Mouse (Mus musculus) ES-E14 (cell line): ENCODE measurements around the gene Bcat1.

Experiments used
- HCFC1 ChIP-seq: IDR thresholded peaks from 2 replicates; pipeline ENCODE4 v1.6.1; 2012; ENCODE audit warnings: low read length, inconsistent platforms, borderline replicate concordance; ENCODE audit not compliant: insufficient read depth
- MAFK ChIP-seq: IDR thresholded peaks from 2 replicates; pipeline ENCODE4 v1.6.1; 2014; ENCODE audit warnings: mild to moderate bottlenecking, low read depth, low read length, inconsistent platforms; ENCODE audit not compliant: insufficient read depth
- ZC3H11A ChIP-seq: IDR thresholded peaks from 2 replicates; pipeline ENCODE4 v1.6.1; 2012; ENCODE audit warnings: low read depth, mild to moderate bottlenecking, inconsistent platforms, low read length, borderline replicate concordance

DNA sequence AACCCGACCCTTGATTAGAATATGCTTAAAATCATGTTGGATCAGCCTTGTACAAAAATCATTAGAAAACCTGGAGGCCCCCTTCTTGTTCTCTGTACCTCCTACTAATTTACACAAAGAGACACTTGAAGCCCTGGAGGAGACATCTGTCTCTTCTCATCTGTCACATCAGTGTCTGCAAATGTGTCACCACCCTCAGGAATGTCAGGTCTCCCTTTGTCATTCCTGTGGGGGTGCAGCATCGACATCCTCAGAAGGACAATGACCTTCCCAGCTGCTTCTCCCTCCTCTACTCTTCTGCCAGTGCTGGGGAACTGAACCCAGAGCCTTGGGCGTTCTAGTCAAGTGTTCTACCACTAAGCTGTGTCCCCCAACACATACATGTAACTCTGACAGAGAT is 83.9 kb downstream of the Bcat1 start:
- TF ChIP-seq MAFK, result no peak
- no peak for TF ChIP-seq HCFC1
- no peak for TF ChIP-seq ZC3H11A
